8 mouse cellular contexts compared by ENCODE assay signal in the genomic region with DNA sequence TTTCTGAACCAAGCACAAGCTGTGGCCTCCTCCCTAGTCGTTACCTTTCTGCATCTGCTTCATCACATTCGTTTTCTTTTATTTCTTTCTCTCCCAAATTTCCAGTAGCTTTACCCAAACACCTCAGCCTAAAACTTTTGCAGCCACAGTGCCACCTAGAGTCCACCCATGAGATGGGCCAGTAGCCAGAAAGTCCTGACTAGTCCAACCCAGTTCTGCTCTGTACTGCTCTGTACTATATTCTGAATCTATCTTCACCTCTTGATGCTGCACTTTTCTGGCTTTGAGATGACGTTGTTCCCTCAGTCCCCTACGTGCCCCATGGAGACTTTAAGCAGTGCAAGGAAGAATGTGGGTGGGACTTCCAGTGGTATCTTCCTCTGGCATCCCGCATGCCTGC.
DNase-seq lines count a peak whose midpoint lies in the region; ATAC-seq and TF ChIP-seq lines count a peak whose summit lies in the region.

No protein-coding gene starts in this region.

- WGBS in embryonic facial prominence, embryonic 10.5 days, result 26% methylated on average over 5 of the region's 5 CpGs
- WGBS in lung, embryonic 15.5 days, result 17% methylated on average over 5 of the region's 5 CpGs

- no peaks in the 10 kb centered on the region for H3K4me1 ChIP-seq in E14TG2a.4 (replicated peaks; ENCODE audit: low read depth, low read length)
- peaks cover 6% of the 10 kb centered on the region; the same call in 1 of the 2 replicates for H3K4me1 ChIP-seq in embryonic facial prominence, embryonic 10.5 days
- H3K4me1 ChIP-seq in lung, embryonic 15.5 days, result no peaks in the 10 kb centered on the region; the same call in 1 of the 2 replicates

- TF ChIP-seq CTCF in E14TG2a.4 (conservative IDR thresholded peaks at IDR 0.05; ENCODE audit: low read length), result peak; percentile 62

- H3K9ac ChIP-seq in lung, embryonic 15.5 days, result no peak overlapping the region

- H3K27me3 ChIP-seq in E14TG2a.4 (ENCODE audit: insufficient read depth, low read length), result 0 out of 2 replicates have a peak, but pooled peaks cover 13% of the 10 kb centered on the region
- H3K27me3 ChIP-seq in embryonic facial prominence, embryonic 10.5 days (replicated peaks; ENCODE audit: low read depth, poor library complexity, severe bottlenecking), result peaks cover 47% of the 10 kb centered on the region
- no peaks in the 10 kb centered on the region for H3K27me3 ChIP-seq in lung, embryonic 15.5 days

- H3K36me3 ChIP-seq in E14TG2a.4 (ENCODE audit: insufficient read depth, low read length), result no peaks in the 10 kb centered on the region
- H3K36me3 ChIP-seq in embryonic facial prominence, embryonic 10.5 days (replicated peaks), result no peaks in the 10 kb centered on the region
- H3K36me3 ChIP-seq in lung, embryonic 15.5 days, result no peaks in the 10 kb centered on the region

- intact Hi-C loops in heart, postnatal 25 days (cut with DNase I), result loop anchor here (1.0 to 5.0 kb wide), 3 partner anchors 237 to 334 kb away; no protein-coding TSS in a partner anchor

- H3K27ac ChIP-seq in embryonic facial prominence, embryonic 10.5 days (replicated peaks), result no peak overlapping the region
- H3K27ac ChIP-seq in lung, embryonic 15.5 days, result no peak overlapping the region

- H3K4me2 ChIP-seq in lung, embryonic 15.5 days, result no peak overlapping the region

- DNase-seq in ZHBTc4 (ENCODE audit: low read depth, low spot score), result peak; percentile 35
- DNase-seq in embryonic facial prominence, embryonic 10.5 days (ENCODE audit: low spot score), result peak; percentile 64
- peak; percentile 40 for DNase-seq in heart, postnatal 25 days (ENCODE audit: low spot score)
- peak; percentile 78 for DNase-seq in layer of hippocampus, adult 11-12 months (ENCODE audit: low spot score)
- peak; percentile 86 to 87 for DNase-seq in right cerebral cortex, postnatal 10 days (ENCODE audit: low spot score in 2 of 2)
- DNase-seq in spleen, postnatal 14 days (ENCODE audit: low spot score in 2 of 2), result no peak

- ATAC-seq in lung, embryonic 15.5 days (ENCODE audit: borderline replicate concordance, extremely low read depth, low FRiP score, low TSS enrichment), result peak; percentile 55; the same call in 1 of the 2 replicates

- H3K4me3 ChIP-seq in E14TG2a.4 (replicated peaks; ENCODE audit: low read length), result no peak overlapping the region
- no peak overlapping the region for H3K4me3 ChIP-seq in embryonic facial prominence, embryonic 10.5 days
- H3K4me3 ChIP-seq in lung, embryonic 15.5 days, result no peak overlapping the region

- peaks cover 14% of the 10 kb centered on the region for H3K9me3 ChIP-seq in E14TG2a.4 (ENCODE audit: low read length)
- no peaks in the 10 kb centered on the region for H3K9me3 ChIP-seq in embryonic facial prominence, embryonic 10.5 days
- H3K9me3 ChIP-seq in lung, embryonic 15.5 days, result no peaks in the 10 kb centered on the region

Comparison
In these comparisons a context has a peak if more than half of its experiments do, and no peak if none do; other contexts are left out.
1. DNase-seq: peak in ZHBTc4 (single experiment), embryonic facial prominence, embryonic 10.5 days (single experiment), heart, postnatal 25 days (single experiment), layer of hippocampus, adult 11-12 months (single experiment) and right cerebral cortex, postnatal 10 days (2 of 2); none in spleen, postnatal 14 days (0 of 2).